Comparison of ENCODE assay signal across 8 mouse cellular contexts in genomic region chr4:130799118-130799517, GRCm38 (mm10). TPM values are rescaled to one million over a fixed set of nuclear protein-coding genes. Genes with fewer than 3 reads are reported as not detected.
DNase-seq lines count a peak whose midpoint lies in the region; ATAC-seq lines count a peak whose summit lies in the region.

No protein-coding gene starts in this region.

- ATAC-seq in cerebellum, adult (ENCODE audit: insufficient number of reproducible peaks, low FRiP score, low TSS enrichment): no peak
- ATAC-seq in neural tube, embryonic 13.5 days (ENCODE audit: low read depth): peak; percentile 20
- 0 out of 2 replicates have a peak, but pooled peaks have one; percentile 26 for ATAC-seq in midbrain, embryonic 16.5 days
- no peak for ATAC-seq in inflammation-experienced regulatory T-cells, adult 6 months

- H3K9ac ChIP-seq in neural tube, embryonic 13.5 days: peak overlapping the region; percentile 46; the same call in 1 of the 2 replicates
- no peak overlapping the region for H3K9ac ChIP-seq in midbrain, embryonic 16.5 days (ENCODE audit: low read depth, low read length)

- H3K9me3 ChIP-seq in neural tube, embryonic 13.5 days: no peaks in the 10 kb centered on the region
- no peaks in the 10 kb centered on the region for H3K9me3 ChIP-seq in midbrain, embryonic 16.5 days (replicated peaks; ENCODE audit: control insufficient read depth, low read length, poor library complexity, severe bottlenecking)

- peak; percentile 61 to 64 for DNase-seq in cerebellum, adult 18-20 months
- DNase-seq in neural tube, embryonic 10.5 days (ENCODE audit: extremely low spot score, low spot score): no peak
- peak; percentile 28 for DNase-seq in heart, postnatal 25 days (ENCODE audit: low spot score)
- DNase-seq in kidney, postnatal 14 days: no peak

- H3K4me2 ChIP-seq in neural tube, embryonic 13.5 days: no peak overlapping the region
- no peak overlapping the region for H3K4me2 ChIP-seq in midbrain, embryonic 16.5 days (ENCODE audit: low read length)

- H3K27ac ChIP-seq in neural tube, embryonic 13.5 days (replicated peaks): peak overlapping the region; percentile 68
- no peak overlapping the region for H3K27ac ChIP-seq in midbrain, embryonic 16.5 days (ENCODE audit: low read length)

- peaks cover 94% of the 10 kb centered on the region for H3K4me1 ChIP-seq in neural tube, embryonic 13.5 days (replicated peaks)
- peaks cover 72% of the 10 kb centered on the region for H3K4me1 ChIP-seq in midbrain, embryonic 16.5 days (ENCODE audit: control insufficient read depth, insufficient read depth, low read length)

- H3K4me3 ChIP-seq in neural tube, embryonic 13.5 days: no peak overlapping the region
- no peak overlapping the region for H3K4me3 ChIP-seq in midbrain, embryonic 16.5 days (ENCODE audit: low read depth, low read length)

- intact Hi-C loops in heart, postnatal 25 days (cut with DNase I): no loop called here

- no peaks in the 10 kb centered on the region for H3K36me3 ChIP-seq in neural tube, embryonic 13.5 days
- H3K36me3 ChIP-seq in midbrain, embryonic 16.5 days (ENCODE audit: control insufficient read depth, insufficient read depth, low read length): no peaks in the 10 kb centered on the region

- peaks cover 10% of the 10 kb centered on the region for H3K27me3 ChIP-seq in neural tube, embryonic 13.5 days
- no peaks in the 10 kb centered on the region for H3K27me3 ChIP-seq in midbrain, embryonic 16.5 days (ENCODE audit: control insufficient read depth, insufficient read depth, low read depth, low read length)

- WGBS in neural tube, embryonic 13.5 days: 36% methylated on average over 4 of the region's 4 CpGs
- WGBS in midbrain, embryonic 16.5 days: 36% methylated on average over 4 of the region's 4 CpGs

RNA-seq across cellular contexts. Expression of gene Sdc3, which starts 6.8 kb away (rescaled TPM):
- 76.9 and 78.8 TPM in 2 replicates for polyA plus RNA-seq in neural tube, embryonic 13.5 days (2015; fragmentation: Nextera tagmentation; extraction: Ambion mirVana)
- 10 to 100 TPM; 37.7 to 41.9 TPM for total RNA-seq in heart, postnatal 25 days (2021)
- polyA plus RNA-seq in midbrain, embryonic 16.5 days (2015; fragmentation: Nextera tagmentation; extraction: Ambion mirVana): 188 and 205 TPM in 2 replicates
- polyA plus RNA-seq in inflammation-experienced regulatory T-cells, adult 6 months (2017; shearing (Covaris generic)): under 1 TPM; 0.36 to 0.78 (median 0.75) TPM

Comparison
In these comparisons a context has a peak if more than half of its experiments do, and no peak if none do; other contexts are left out.
1. DNase-seq: peak in cerebellum, adult 18-20 months (2 of 2) and heart, postnatal 25 days (single experiment); none in neural tube, embryonic 10.5 days (single experiment) and kidney, postnatal 14 days (single experiment).
2. ATAC-seq: peak in neural tube, embryonic 13.5 days (single experiment) and midbrain, embryonic 16.5 days (single experiment); none in cerebellum, adult (single experiment) and inflammation-experienced regulatory T-cells, adult 6 months (single experiment).
3. RNA of gene Sdc3, which starts 6.8 kb away (polyA plus RNA-seq): 188 to 205 TPM in midbrain, embryonic 16.5 days and 76.9 to 78.8 TPM in neural tube, embryonic 13.5 days; 0.36 to 0.78 TPM in inflammation-experienced regulatory T-cells, adult 6 months; every median in the first group is over 10 times any median in the second.